Mouse (Mus musculus) hindbrain, embryonic 14.5 days (tissue): ENCODE data around the gene 2610028H24Rik. TPM values are rescaled to one million over a fixed set of nuclear protein-coding genes. Genes with fewer than 3 reads are reported as not detected.

Source experiments
- ATAC-seq: fragments of 200-750 bp; cut with Nextera tagmentation; 2 replicates; pipeline ENCODE4 v1.8.0; 2017; ENCODE audit warnings: moderate number of reproducible peaks, mild to moderate bottlenecking, moderate TSS enrichment, moderate library complexity; ENCODE audit not compliant: low FRiP score
- DNase-seq: peaks from one replicate; pipeline ENCODE4 v3.0.0-alpha.2; 2015; ENCODE audit warnings: low spot score
- H3K27ac ChIP-seq: fragments of 300-500 bp; sonication (generic); 2 replicates; pipeline ENCODE4 v1.5.1; 2014; ENCODE audit warnings: mild to moderate bottlenecking, moderate library complexity
- H3K27me3 ChIP-seq: fragments of 300-500 bp; sonication (generic); 2 replicates; pipeline ENCODE4 v1.6.1; 2014; ENCODE audit warnings: mild to moderate bottlenecking, low read length, mixed read lengths; ENCODE audit not compliant: control insufficient read depth, insufficient read depth
- H3K36me3 ChIP-seq: fragments of 300-500 bp; sonication (generic); replicated peaks from 2 replicates; pipeline ENCODE4 v1.6.1; 2014; ENCODE audit not compliant: control insufficient read depth, insufficient read depth
- H3K4me1 ChIP-seq: fragments of 300-500 bp; sonication (generic); replicated peaks from 2 replicates; pipeline ENCODE4 v1.6.1; 2014; ENCODE audit warnings: antibody characterized with exemption, low read length, mixed read lengths; ENCODE audit not compliant: control insufficient read depth, insufficient read depth
- H3K4me2 ChIP-seq: fragments of 300-500 bp; sonication (generic); replicated peaks from 2 replicates; pipeline ENCODE4 v1.6.1; 2014; ENCODE audit warnings: mild to moderate bottlenecking, moderate library complexity
- H3K4me3 ChIP-seq: fragments of 300-500 bp; sonication (generic); replicated peaks from 2 replicates; pipeline ENCODE4 v1.5.1; 2014; ENCODE audit warnings: mild to moderate bottlenecking, low read length
- H3K9ac ChIP-seq: fragments of 300-500 bp; sonication (generic); 2 replicates; pipeline ENCODE4 v1.6.1; 2014
- H3K9me3 ChIP-seq: fragments of 300-500 bp; sonication (generic); 2 replicates; pipeline ENCODE4 v1.6.1; 2016; ENCODE audit warnings: low read length; ENCODE audit not compliant: control insufficient read depth
- WGBS: fragments of 180-500 bp; shearing (Covaris S2); extraction: QIAGEN DNeasy Blood & Tissue Kit; methylation state at CpG from one replicate; pipeline ENCODE4 v1.1.7; 2014; 5-methylcytosine and 5-hydroxymethylcytosine counted together
- polyA plus RNA-seq: library from polyadenylated mRNA; unstranded; fragments of >200 nt; fragmentation: Nextera tagmentation; extraction: Ambion mirVana; gene quantifications from 2 replicates; pipeline ENCODE4 v1.2.1, GENCODE M21; 2014

Gene 2610028H24Rik
- polyA plus RNA-seq = not detected in 2 replicates

- Histone ChIP-seq H3K4me2 (no peak within 1 kb of the TSS), H3K9ac (no peak within 1 kb of the TSS), H3K4me1 (no peaks in the 10 kb centered on the region), H3K36me3 (no peaks in the 10 kb centered on the region), H3K27me3 (no peaks in the 10 kb centered on the region), H3K9me3 (no peaks in the 10 kb centered on the region), H3K4me3 (no peak within 1 kb of the TSS), H3K27ac (no peak within 1 kb of the TSS)
- ATAC-seq (no peak), DNase-seq (no peak)
- WGBS = 58% methylated on average over 5 of the region's 5 CpGs
Observed at GRCm38 (mm10) chr10:76448851-76449250, at the start of gene 2610028H24Rik. TSS of gene 2610028H24Rik (plus strand) at chr10:76449081.

DNA sequence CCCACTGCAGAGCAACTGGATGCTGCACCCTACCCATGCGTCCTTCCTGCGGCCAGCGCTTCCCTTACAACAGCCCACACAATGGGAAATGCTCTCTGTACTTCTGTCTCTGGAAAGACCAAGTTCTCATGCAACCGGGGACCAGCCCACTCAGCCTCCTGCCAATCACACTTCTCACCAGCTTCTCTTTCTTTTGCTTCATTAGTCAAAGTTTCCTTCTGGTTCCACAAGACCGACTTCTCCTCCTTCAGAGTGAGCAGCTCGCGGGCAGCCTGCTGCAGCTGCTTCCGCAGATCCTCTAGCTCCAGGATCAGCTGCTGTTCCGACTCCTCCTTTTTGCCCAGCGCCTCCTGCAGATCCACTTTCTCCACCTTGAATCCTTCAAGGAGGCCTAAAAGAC, 40.4 kb upstream of the 2610028H24Rik start:
- H3K4me1 ChIP-seq = no peaks in the 10 kb centered on the region
- WGBS = 88% methylated on average over 10 of the region's 10 CpGs
- H3K27me3 ChIP-seq = no peaks in the 10 kb centered on the region
- no peak for DNase-seq
- no peak overlapping the region for H3K27ac ChIP-seq
- no peak for ATAC-seq
- H3K9me3 ChIP-seq = no peaks in the 10 kb centered on the region
- H3K36me3 ChIP-seq = peaks cover 91% of the 10 kb centered on the region
- no peak overlapping the region for H3K4me3 ChIP-seq
- no peak overlapping the region for H3K4me2 ChIP-seq
- no peak overlapping the region for H3K9ac ChIP-seq

DNA sequence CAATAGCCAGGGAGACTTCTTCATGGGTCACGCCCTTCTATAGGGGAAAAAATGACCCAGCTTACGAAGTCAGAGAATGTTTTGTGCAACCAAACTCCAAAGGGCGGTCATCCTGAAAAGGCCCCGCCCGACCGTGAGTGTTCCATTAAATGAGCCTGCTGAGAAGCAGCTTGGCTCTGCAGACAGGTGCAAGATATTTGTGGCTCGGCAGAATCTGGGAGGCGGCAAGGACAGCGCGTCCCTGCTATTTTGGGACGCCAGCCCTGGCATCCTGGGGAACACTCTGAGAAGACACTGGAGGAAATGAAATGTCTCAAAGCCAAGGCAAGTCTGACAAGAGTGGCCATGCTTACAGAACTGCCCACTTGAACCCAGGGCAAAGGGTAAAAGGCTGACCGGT, 32.1 kb upstream of the 2610028H24Rik start:
- Histone ChIP-seq H3K4me1 (no peaks in the 10 kb centered on the region), H3K9me3 (no peaks in the 10 kb centered on the region), H3K9ac (no peak overlapping the region), H3K4me2 (no peak overlapping the region), H3K36me3 (peaks cover 88% of the 10 kb centered on the region), H3K27ac (no peak overlapping the region), H3K4me3 (no peak overlapping the region), H3K27me3 (no peaks in the 10 kb centered on the region)
- ATAC-seq (no peak), DNase-seq (no peak)
- 84% methylated on average over 12 of the region's 12 CpGs for WGBS

- H3K4me2 ChIP-seq = no peak overlapping the region
- no peaks in the 10 kb centered on the region for H3K9me3 ChIP-seq
- WGBS = 98% methylated on average over 7 of the region's 7 CpGs
- H3K4me1 ChIP-seq = no peaks in the 10 kb centered on the region
- no peaks in the 10 kb centered on the region for H3K27me3 ChIP-seq
- ATAC-seq = no peak
- H3K9ac ChIP-seq = no peak overlapping the region
- peaks cover 97% of the 10 kb centered on the region for H3K36me3 ChIP-seq
- DNase-seq = no peak
- no peak overlapping the region for H3K4me3 ChIP-seq
- H3K27ac ChIP-seq = no peak overlapping the region
Observed at GRCm38 (mm10) chr10:76425674-76426073, 23.2 kb upstream of the 2610028H24Rik start.

DNA sequence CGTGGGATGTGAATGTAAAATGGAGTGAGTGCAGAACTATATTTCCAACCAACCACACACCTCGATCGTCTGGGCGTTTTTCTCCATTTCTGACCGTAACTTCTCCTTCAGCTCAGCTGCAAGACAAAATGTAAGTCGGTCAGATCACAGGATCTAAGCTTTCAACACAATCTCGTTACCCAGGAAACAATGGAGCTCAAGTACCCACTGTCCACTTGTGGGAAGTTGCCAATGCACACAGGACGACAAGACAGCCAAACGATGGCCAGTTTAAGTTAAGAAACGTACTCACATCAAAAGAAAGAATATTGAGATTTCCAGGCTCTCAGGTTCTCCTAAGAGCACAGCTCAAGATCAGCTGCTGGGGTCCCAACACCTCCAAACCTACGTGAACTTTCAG, 15.0 kb upstream of the 2610028H24Rik start:
- H3K27ac ChIP-seq = no peak overlapping the region
- WGBS = 94% methylated on average over 11 of the region's 11 CpGs
- no peak overlapping the region for H3K4me2 ChIP-seq
- H3K9me3 ChIP-seq = no peaks in the 10 kb centered on the region
- H3K36me3 ChIP-seq = peaks cover 80% of the 10 kb centered on the region
- DNase-seq (no peak), ATAC-seq (no peak)
- no peak overlapping the region for H3K9ac ChIP-seq
- H3K4me3 ChIP-seq = no peak overlapping the region
- H3K27me3 ChIP-seq = no peaks in the 10 kb centered on the region
- H3K4me1 ChIP-seq = no peaks in the 10 kb centered on the region

DNA sequence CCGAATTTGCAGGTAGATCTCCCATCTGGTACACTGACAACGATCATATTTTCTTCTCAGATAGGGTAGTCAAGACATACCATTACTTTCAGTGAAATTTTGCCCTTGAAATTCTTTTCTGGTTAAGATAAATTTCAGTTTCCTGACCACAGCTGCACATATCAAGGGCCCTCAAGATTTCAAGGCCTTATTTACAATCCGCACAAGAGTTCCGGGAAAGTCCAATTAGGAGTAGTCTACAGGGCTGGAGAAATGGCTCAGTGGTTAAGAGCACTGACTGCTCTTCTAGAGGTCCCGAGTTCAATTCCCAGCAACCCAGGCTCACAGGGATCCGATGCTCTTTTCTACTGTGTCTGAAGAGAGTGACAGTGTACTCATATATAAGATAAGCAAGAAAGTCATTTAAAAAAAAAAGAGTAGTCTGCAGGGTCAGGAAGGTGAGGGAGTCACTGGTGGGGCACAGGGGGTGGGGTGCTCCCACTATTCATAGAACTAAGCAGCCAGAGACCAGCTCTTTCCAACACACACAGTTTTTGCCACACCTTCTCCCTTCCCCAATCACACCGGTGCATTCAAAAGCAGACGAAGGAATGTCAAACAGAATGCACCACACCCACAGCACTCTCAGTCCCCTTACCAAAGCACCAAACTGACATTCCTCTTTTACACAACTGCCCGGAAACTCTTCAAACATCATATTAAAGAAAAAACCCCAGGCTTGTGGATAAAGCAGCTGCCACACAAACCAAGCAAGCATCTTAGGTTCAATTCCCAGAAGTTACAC, 9.6 kb upstream of the 2610028H24Rik start:
- H3K27ac ChIP-seq = no peak overlapping the region
- no peak overlapping the region for H3K4me3 ChIP-seq
- H3K9ac ChIP-seq = no peak overlapping the region
- ATAC-seq (no peak), DNase-seq (no peak)
- H3K4me2 ChIP-seq = no peak overlapping the region
- WGBS = 97% methylated on average over 9 of the region's 9 CpGs
- H3K4me1 ChIP-seq = peaks cover 6% of the 10 kb centered on the region
- H3K36me3 ChIP-seq = peaks cover 39% of the 10 kb centered on the region
- H3K27me3 ChIP-seq = no peaks in the 10 kb centered on the region
- H3K9me3 ChIP-seq = no peaks in the 10 kb centered on the region

GRCm38 (mm10) chr10:76440281-76440680, 8.6 kb upstream of the 2610028H24Rik start, which contains the start of gene AC141477.1:
TSS of gene AC141477.1 (minus strand) at chr10:76440444.
- no peaks in the 10 kb centered on the region for H3K27me3 ChIP-seq
- no peak for ATAC-seq
- H3K9me3 ChIP-seq = no peaks in the 10 kb centered on the region
- no peak for DNase-seq
- H3K27ac ChIP-seq = no peak within 1 kb of the TSS
- WGBS = 97% methylated on average over 17 of the region's 17 CpGs
- peaks cover 30% of the 10 kb centered on the region for H3K36me3 ChIP-seq
- peaks cover 6% of the 10 kb centered on the region for H3K4me1 ChIP-seq
- H3K4me2 ChIP-seq = no peak within 1 kb of the TSS
- H3K4me3 ChIP-seq = no peak within 1 kb of the TSS
- H3K9ac ChIP-seq = no peak within 1 kb of the TSS

GRCm38 (mm10) chr10:76442178-76443088, 6.4 kb upstream of the 2610028H24Rik start, which contains the start of gene Pcnt:
TSS of gene Pcnt (minus strand) at chr10:76442786.
- peak within 1 kb of the TSS; percentile 82 for H3K9ac ChIP-seq

GRCm38 (mm10) chr10:76445996-76446681, 2.7 kb upstream of the 2610028H24Rik start:
- WGBS = 81% methylated on average over 4 of the region's 4 CpGs
- Histone ChIP-seq H3K27me3 (no peaks in the 10 kb centered on the region), H3K9ac (no peak overlapping the region), H3K9me3 (no peaks in the 10 kb centered on the region), H3K4me2 (no peak overlapping the region), H3K4me1 (peaks cover 6% of the 10 kb centered on the region), H3K36me3 (no peaks in the 10 kb centered on the region), H3K27ac (no peak overlapping the region), H3K4me3 (no peak overlapping the region)
- no peak for DNase-seq
- ATAC-seq = no peak

More at GRCm38 (mm10) chr10:76442178-76443088, 6.4 kb upstream of the 2610028H24Rik start, which contains the start of gene Pcnt:
- Histone ChIP-seq H3K36me3 (peaks cover 13% of the 10 kb centered on the region), H3K27ac (peak within 1 kb of the TSS; percentile 91), H3K9me3 (no peaks in the 10 kb centered on the region), H3K27me3 (no peaks in the 10 kb centered on the region), H3K4me1 (peaks cover 6% of the 10 kb centered on the region), H3K4me3 (peak within 1 kb of the TSS; percentile 93), H3K4me2 (peak within 1 kb of the TSS; percentile 89)
- peak; percentile 97 for DNase-seq
- under 1% methylated on average over 77 of the region's 78 CpGs for WGBS
- ATAC-seq = peak; percentile 99
